Mouse (Mus musculus) ES-Bruce4 (cell line): ENCODE results near the gene Sos2. TPM values are rescaled to one million over a fixed set of nuclear protein-coding genes. Genes with fewer than 3 reads are reported as not detected.

Source experiments
- H3K27ac ChIP-seq: 2 replicates; pipeline ENCODE4 v1.5.1; 2012; ENCODE audit warnings: low read length, inconsistent platforms; ENCODE audit not compliant: insufficient read depth
- H3K27me3 ChIP-seq: 2 replicates; pipeline ENCODE4 v1.6.1; 2012; ENCODE audit warnings: mild to moderate bottlenecking, low read length, inconsistent platforms; ENCODE audit not compliant: control insufficient read depth, poor library complexity, insufficient read depth, severe bottlenecking
- H3K36me3 ChIP-seq: 2 replicates; pipeline ENCODE4 v1.6.1; 2012; ENCODE audit warnings: inconsistent platforms, mild to moderate bottlenecking, low read length, moderate library complexity; ENCODE audit not compliant: control insufficient read depth, poor library complexity, insufficient read depth, severe bottlenecking
- H3K4me1 ChIP-seq: one replicate; pipeline ENCODE4 v1.8.1; 2011; ENCODE audit warnings: low read length; ENCODE audit not compliant: control insufficient read depth, insufficient read depth
- H3K4me3 ChIP-seq: 2 replicates; pipeline ENCODE4 v1.5.1; 2011; ENCODE audit warnings: low read depth, mild to moderate bottlenecking, low read length
- H3K9ac ChIP-seq: 2 replicates; pipeline ENCODE4 v1.6.1; 2012; ENCODE audit warnings: low read depth, mild to moderate bottlenecking, inconsistent platforms; ENCODE audit not compliant: poor library complexity, severe bottlenecking
- H3K9me3 ChIP-seq: replicated peaks from 2 replicates; pipeline ENCODE4 v1.6.1; 2012; ENCODE audit warnings: mild to moderate bottlenecking, low read length, inconsistent platforms; ENCODE audit not compliant: control insufficient read depth, poor library complexity, insufficient read depth, severe bottlenecking
- CTCF ChIP-seq: IDR thresholded peaks from one replicate; pipeline ENCODE4 v1.8.1; 2011; ENCODE audit warnings: low read depth, low read length
- EP300 ChIP-seq: IDR thresholded peaks from 2 replicates; pipeline ENCODE4 v1.6.1; 2011; ENCODE audit warnings: low read depth, low read length; ENCODE audit not compliant: insufficient read depth
- POLR2A ChIP-seq: IDR thresholded peaks from one replicate; pipeline ENCODE4 v1.8.1; 2011; ENCODE audit warnings: low read length; ENCODE audit not compliant: insufficient read depth
- polyA plus RNA-seq: library from polyadenylated mRNA; stranded (reverse); fragments of >200 nt; gene quantifications from 2 replicates; pipeline ENCODE4 v1.2.4, GENCODE M21; 2011; ENCODE audit warnings: low read depth; ENCODE audit not compliant: missing spikeins, insufficient read depth, insufficient read length

Sos2 gene
- polyA plus RNA-seq = 21.2 and 21.6 TPM in 2 replicates

DNA sequence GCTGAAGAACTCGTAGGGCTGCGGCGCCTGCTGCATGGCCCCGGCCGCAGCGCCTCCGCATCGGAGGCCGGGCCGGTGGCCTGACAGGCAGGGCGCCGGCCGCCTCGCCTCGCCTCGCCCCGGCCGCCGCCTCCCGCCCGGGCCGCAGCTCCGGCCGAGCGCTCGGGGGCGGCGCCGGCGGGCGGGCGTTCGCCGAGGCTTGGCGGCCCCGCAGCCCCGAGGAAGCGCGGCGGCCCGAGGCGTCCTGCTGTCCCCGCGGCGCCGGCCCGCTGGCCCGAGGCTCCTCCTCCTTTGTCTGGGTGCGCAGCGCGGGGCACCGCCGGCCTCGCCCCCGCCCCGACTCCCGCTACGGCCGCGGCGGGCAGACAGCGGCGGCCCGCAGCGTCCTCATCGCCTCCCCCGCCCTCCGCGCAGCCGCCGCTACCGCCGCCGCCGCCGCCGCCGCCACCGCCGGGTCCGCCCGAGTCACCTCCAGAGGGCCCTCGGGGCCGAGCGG lies at the start of gene Sos2:
Gene Sos2 (minus strand): TSS at position 287 of the 496 bp plus-strand sequence.
- TF ChIP-seq CTCF = no peak
- TF ChIP-seq EP300 = no peak
- no peak for TF ChIP-seq POLR2A
- peak within 1 kb of the TSS; percentile 98 for H3K9ac ChIP-seq
- H3K36me3 ChIP-seq = no peaks in the 10 kb centered on the region
- no peak within 1 kb of the TSS for H3K27ac ChIP-seq
- peak within 1 kb of the TSS; percentile 91 for H3K4me3 ChIP-seq
- no peaks in the 10 kb centered on the region for H3K4me1 ChIP-seq
- H3K9me3 ChIP-seq = no peaks in the 10 kb centered on the region
- no peaks in the 10 kb centered on the region; the same call in 1 of the 2 replicates for H3K27me3 ChIP-seq

DNA sequence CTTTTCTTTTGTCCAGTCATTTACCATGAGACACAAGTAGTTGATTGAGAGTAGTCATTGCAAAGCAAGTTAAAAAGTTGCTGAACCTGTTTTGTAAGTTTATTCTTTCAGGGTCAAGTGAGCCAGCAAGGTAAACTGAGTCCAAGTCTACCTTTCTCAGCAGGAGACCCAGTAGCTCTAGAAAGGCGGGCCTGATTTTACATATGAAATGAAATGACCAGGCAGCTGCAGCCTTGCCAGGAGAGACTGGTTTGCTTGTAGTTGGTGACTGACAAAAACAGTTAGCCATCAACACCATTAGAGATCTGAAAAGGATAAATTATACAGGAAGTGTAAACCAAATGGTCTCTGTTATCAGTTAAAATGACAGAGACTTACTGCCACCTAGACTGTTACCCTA lies 48.7 kb upstream of the Sos2 start:
- H3K4me3 ChIP-seq = no peak overlapping the region
- no peaks in the 10 kb centered on the region for H3K27me3 ChIP-seq
- no peaks in the 10 kb centered on the region for H3K36me3 ChIP-seq
- TF ChIP-seq CTCF (no peak), POLR2A (no peak), EP300 (no peak)
- H3K9ac ChIP-seq = no peak overlapping the region
- peaks cover 6% of the 10 kb centered on the region for H3K4me1 ChIP-seq
- H3K9me3 ChIP-seq = no peaks in the 10 kb centered on the region
- H3K27ac ChIP-seq = peak overlapping the region; percentile 26

DNA sequence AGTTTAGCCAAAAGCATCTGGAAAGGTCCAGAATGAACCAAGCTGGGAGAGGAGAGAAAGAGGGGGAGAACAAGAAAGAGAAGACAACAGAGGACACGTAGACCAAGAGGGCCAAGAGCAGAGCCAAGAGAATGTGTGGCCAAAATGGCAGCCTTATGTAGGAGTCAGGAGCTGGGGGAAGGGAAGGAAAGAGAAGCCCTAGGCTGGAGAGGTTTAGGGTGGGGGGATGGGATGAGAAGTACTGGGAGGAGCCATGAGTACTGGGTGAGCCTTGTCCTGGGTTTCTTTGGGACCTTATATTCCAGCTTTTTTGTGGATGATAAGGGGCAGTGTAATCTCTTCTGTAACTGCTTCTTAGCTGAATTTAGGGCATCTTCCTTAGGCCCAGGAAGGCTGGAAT lies 47.6 kb upstream of the Sos2 start:
- TF ChIP-seq EP300 = 0 out of 2 replicates have a peak, but pooled peaks have one; percentile 12
- no peak for TF ChIP-seq POLR2A
- TF ChIP-seq CTCF = no peak
- Histone ChIP-seq H3K27me3 (no peaks in the 10 kb centered on the region), H3K9ac (no peak overlapping the region), H3K4me1 (peaks cover 6% of the 10 kb centered on the region), H3K4me3 (no peak overlapping the region), H3K36me3 (no peaks in the 10 kb centered on the region), H3K9me3 (no peaks in the 10 kb centered on the region), H3K27ac (0 out of 2 replicates have a peak overlapping the region, but pooled peaks have one; percentile 17)

DNA sequence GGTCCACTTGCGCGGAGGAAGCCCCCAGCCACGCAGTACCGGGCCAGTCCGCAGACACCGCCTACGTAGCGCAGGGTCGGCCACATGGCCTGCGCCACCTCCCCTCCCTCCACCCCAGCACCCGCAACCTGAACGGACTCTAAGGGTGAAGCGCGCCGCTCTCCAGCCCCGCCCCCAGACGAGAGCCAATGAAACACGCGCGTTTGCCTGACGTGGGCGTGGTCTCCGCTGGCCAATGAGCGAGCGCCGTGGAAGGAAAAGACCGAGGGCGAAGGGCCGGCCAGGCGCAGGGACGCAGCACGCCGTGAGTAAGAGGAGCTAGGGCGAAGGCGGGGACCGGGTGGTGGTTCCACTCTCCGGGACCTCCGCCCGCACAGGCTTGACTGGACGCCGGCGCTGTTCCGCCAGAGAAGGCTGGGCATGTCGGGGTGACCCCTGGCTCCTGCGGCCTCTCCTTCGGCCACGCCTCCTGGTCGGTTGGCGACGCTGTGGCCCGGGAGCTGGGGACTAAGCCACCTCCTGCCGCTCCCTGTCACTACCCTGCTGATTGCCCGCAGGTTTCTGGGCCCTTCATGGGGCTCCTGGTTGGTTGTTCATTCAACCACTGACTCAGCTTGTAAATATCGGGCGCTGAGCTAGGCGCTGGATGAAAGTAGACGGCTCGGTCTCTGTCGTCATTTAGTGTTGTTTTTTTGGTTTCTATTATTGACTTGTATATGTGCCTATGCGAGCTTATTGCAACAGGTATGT lies 43.2 kb upstream of the Sos2 start, which contains the start of the genes L2hgdh and Atp5s:
Gene L2hgdh (minus strand): TSS at position 163 of the 750 bp plus-strand sequence.
Gene Atp5s (plus strand): TSS at position 240 of the 750 bp plus-strand sequence.
- peaks cover 3% of the 10 kb centered on the region for H3K4me1 ChIP-seq
- peak within 1 kb of the TSS; percentile 23 for H3K27ac ChIP-seq
- H3K36me3 ChIP-seq = peaks cover 12% of the 10 kb centered on the region
- no peaks in the 10 kb centered on the region for H3K27me3 ChIP-seq
- TF ChIP-seq CTCF (no peak), POLR2A (peak; percentile 94)
- peak within 1 kb of the TSS; percentile 89 for H3K4me3 ChIP-seq
- peaks cover 21% of the 10 kb centered on the region for H3K9me3 ChIP-seq
- H3K9ac ChIP-seq = peak within 1 kb of the TSS; percentile 68

DNA sequence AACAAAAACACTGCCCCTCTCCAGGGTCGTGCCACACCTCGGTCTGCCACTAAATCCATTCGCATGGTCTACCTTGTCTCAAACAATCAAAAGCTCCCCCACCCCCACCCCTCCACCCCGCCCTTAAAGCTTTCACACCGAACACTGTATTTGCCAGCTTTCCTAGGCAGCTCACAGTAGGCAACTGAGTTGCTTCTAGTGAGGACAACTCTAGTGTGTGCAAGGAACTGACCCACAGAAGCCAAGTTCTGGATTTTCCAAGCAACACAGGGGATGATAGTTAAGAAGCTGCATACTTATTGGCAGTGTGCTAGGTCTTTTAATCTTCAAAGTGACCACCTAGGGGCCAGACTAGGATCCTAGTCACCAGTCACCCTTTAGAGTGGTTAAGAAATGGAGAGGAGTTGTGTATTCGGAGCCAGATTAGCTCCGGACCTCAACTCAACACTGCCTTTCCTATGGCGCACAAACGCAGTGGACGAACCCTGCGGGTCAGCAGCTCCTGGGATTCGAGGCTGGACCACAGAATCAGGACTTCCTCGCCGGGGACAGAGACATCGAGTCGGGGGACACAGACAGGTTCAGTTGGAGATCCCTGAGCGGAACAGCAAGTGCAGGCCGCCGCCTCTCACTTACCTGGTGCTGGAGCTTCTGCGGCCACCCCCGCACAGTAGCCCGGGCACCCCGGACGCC lies 42.5 kb upstream of the Sos2 start:
- TF ChIP-seq POLR2A (no peak), CTCF (no peak), EP300 (no peak)
- peaks cover 28% of the 10 kb centered on the region for H3K9me3 ChIP-seq
- peak overlapping the region; percentile 45 for H3K9ac ChIP-seq
- peaks cover 2% of the 10 kb centered on the region for H3K4me1 ChIP-seq
- no peaks in the 10 kb centered on the region for H3K27me3 ChIP-seq
- H3K4me3 ChIP-seq = peak overlapping the region; percentile 89
- peaks cover 12% of the 10 kb centered on the region for H3K36me3 ChIP-seq
- H3K27ac ChIP-seq = no peak overlapping the region

DNA sequence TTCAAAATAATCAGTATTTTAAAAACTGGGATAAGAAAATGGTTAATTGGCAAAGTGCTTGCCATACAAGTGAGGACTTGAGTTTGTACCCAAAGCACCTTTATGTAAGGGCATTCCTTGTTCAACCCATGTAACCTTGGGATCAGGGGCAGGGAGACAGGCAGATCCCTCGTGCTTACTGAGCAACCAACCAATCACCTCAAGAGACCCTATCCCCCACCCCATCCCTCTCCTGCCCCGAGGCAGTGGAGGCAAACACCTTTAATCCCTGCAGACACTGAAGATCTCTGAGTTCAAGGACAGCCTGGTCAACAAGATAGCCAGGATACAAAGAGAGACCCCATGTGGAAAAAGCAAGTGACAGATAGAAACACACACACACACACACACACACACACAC lies 41.7 kb upstream of the Sos2 start:
- H3K4me1 ChIP-seq = peaks cover 2% of the 10 kb centered on the region
- TF ChIP-seq CTCF = no peak
- TF ChIP-seq EP300 = no peak
- no peak for TF ChIP-seq POLR2A
- no peak overlapping the region for H3K9ac ChIP-seq

More for the DNA sequence above, 41.7 kb upstream of the Sos2 start:
- peaks cover 34% of the 10 kb centered on the region for H3K9me3 ChIP-seq
- peak overlapping the region; percentile 89 for H3K4me3 ChIP-seq
- peaks cover 12% of the 10 kb centered on the region for H3K36me3 ChIP-seq
- H3K27me3 ChIP-seq = no peaks in the 10 kb centered on the region
- H3K27ac ChIP-seq = no peak overlapping the region
